Mouse (Mus musculus) small intestine, adult 2 months (tissue): ENCODE results near the gene Arrdc4.

Experiments
- CTCF ChIP-seq: fragments of 200-500 bp; IDR thresholded peaks from 2 replicates; pipeline ENCODE4 v1.5.1; 2012; ENCODE audit warnings: low read depth, mild to moderate bottlenecking, control low read depth, inconsistent platforms, low read length, moderate library complexity, mixed read lengths; ENCODE audit not compliant: insufficient replicate concordance, insufficient read length; ENCODE audit errors: extremely low read depth
- POLR2A ChIP-seq: fragments of 200-500 bp; IDR thresholded peaks from 2 replicates; pipeline ENCODE4 v1.6.1; 2012; ENCODE audit warnings: low read depth, mild to moderate bottlenecking, control low read depth, inconsistent platforms, low read length, moderate library complexity

- TF ChIP-seq POLR2A = no peak
- no peak for TF ChIP-seq CTCF
These were observed 39.7 kb upstream of the Arrdc4 start for GRCm38 (mm10) chr7:68788711-68789110.
